Mouse (Mus musculus) embryonic facial prominence, embryonic 15.5 days (tissue): ENCODE data around the gene Xlr4b. TPM values are rescaled to one million over a fixed set of nuclear protein-coding genes. Genes with fewer than 3 reads are reported as not detected.

Source experiments
- polyA plus RNA-seq: library from polyadenylated mRNA; unstranded; fragments of >200 nt; fragmentation: Nextera tagmentation; extraction: Ambion mirVana; gene quantifications from 2 replicates; pipeline ENCODE4 v1.2.1, GENCODE M21; 2015

The Xlr4b gene
- polyA plus RNA-seq, 1 experiment from 2014 or later = 1.0 TPM

Other genes starting within 250 kb of the Xlr4b start
- 31.3 and 36.0 TPM in 2 replicates for gene Zfp185, start 227.0 kb upstream of the Xlr4b start, polyA plus RNA-seq
- gene Pnma5, start 177.2 kb upstream of the Xlr4b start, polyA plus RNA-seq = 0.16 and 0.30 TPM in 2 replicates
- 0.12 and 0.16 TPM in 2 replicates for gene Pnma3, start 149.5 kb upstream of the Xlr4b start, polyA plus RNA-seq
- 0.53 and 0.72 TPM in 2 replicates for gene Xlr4a, start 131.9 kb upstream of the Xlr4b start, polyA plus RNA-seq
- gene Xlr3a, start 117.2 kb upstream of the Xlr4b start, polyA plus RNA-seq = 2.0 and 2.1 TPM in 2 replicates
- 0.08 and 0.15 TPM in 2 replicates for gene Gm14685, start 97.3 kb upstream of the Xlr4b start, polyA plus RNA-seq
- gene Xlr5b, start 65.5 kb upstream of the Xlr4b start, polyA plus RNA-seq = not detected in 2 replicates
- gene DXBay18, start 64.9 kb upstream of the Xlr4b start, polyA plus RNA-seq = 0.08 TPM in 1 of 2 replicates, not detected in the other
- not detected in 2 replicates for gene Spin2d, start 37.3 kb upstream of the Xlr4b start, polyA plus RNA-seq
- 7.8 and 11.0 TPM in 2 replicates for gene Xlr3b, start 22.1 kb upstream of the Xlr4b start, polyA plus RNA-seq
- 13.3 and 14.6 TPM in 2 replicates for gene F8a, start 14.0 kb downstream of the Xlr4b start, polyA plus RNA-seq
- gene Xlr4c, start 28.8 kb downstream of the Xlr4b start, polyA plus RNA-seq = 0.58 and 0.75 TPM in 2 replicates
- not detected in 2 replicates for gene Xlr3c, start 51.1 kb downstream of the Xlr4b start, polyA plus RNA-seq
- gene Xlr5a, start 78.6 kb downstream of the Xlr4b start, polyA plus RNA-seq = not detected in 2 replicates
- not detected in 2 replicates for gene Xlr5c, start 78.6 kb downstream of the Xlr4b start, polyA plus RNA-seq
- gene Gm45015, start 122.5 kb downstream of the Xlr4b start, polyA plus RNA-seq = not detected in 2 replicates
- 17.2 and 17.7 TPM in 2 replicates for gene Zfp275, start 128.3 kb downstream of the Xlr4b start, polyA plus RNA-seq
- 0.09 TPM in 1 of 2 replicates, not detected in the other for gene Gm18336, start 184.4 kb downstream of the Xlr4b start, polyA plus RNA-seq
- 0.33 and 0.34 TPM in 2 replicates for gene Zfp92, start 196.8 kb downstream of the Xlr4b start, polyA plus RNA-seq
- 12.3 and 13.0 TPM in 2 replicates for gene Trex2, start 221.0 kb downstream of the Xlr4b start, polyA plus RNA-seq
- 56.5 and 58.7 TPM in 2 replicates for gene Haus7, start 244.7 kb downstream of the Xlr4b start, polyA plus RNA-seq